Mouse (Mus musculus) C2C12 (cell line): ENCODE results near the gene Cd69. TPM values are rescaled to one million over a fixed set of nuclear protein-coding genes. Genes with fewer than 3 reads are reported as not detected.

Source experiments
- H3K27me3 ChIP-seq: one replicate; pipeline ENCODE4 v1.6.1; 2011; ENCODE audit not compliant: control insufficient read depth, insufficient read depth, insufficient read length
- H3K36me3 ChIP-seq: one replicate; pipeline ENCODE4 v1.6.1; 2011; ENCODE audit not compliant: control insufficient read depth, insufficient read depth
- H3K4me3 ChIP-seq: one replicate; pipeline ENCODE4 v1.5.1; 2011; ENCODE audit warnings: mild to moderate bottlenecking, control low read depth; ENCODE audit not compliant: poor library complexity, insufficient read depth, severe bottlenecking
- H3K79me2 ChIP-seq: one replicate; pipeline ENCODE4 v1.6.1; 2011; ENCODE audit not compliant: control insufficient read depth, insufficient read depth
- H3K79me3 ChIP-seq: one replicate; pipeline ENCODE4 v1.6.1; 2011; ENCODE audit warnings: low read depth, control low read depth
- H3ac ChIP-seq: one replicate; pipeline ENCODE3; 2011; ENCODE audit warnings: low read depth; ENCODE audit not compliant: control insufficient read depth, insufficient read length
- CEBPB ChIP-seq: IDR thresholded peaks from one replicate; pipeline ENCODE4 v1.6.1; 2011; ENCODE audit warnings: low read depth, mild to moderate bottlenecking, control low read depth, moderate library complexity
- CTCF ChIP-seq: IDR thresholded peaks from one replicate; pipeline ENCODE4 v1.5.1; 2011; ENCODE audit not compliant: control insufficient read depth, insufficient read depth, insufficient read length
- FOSL1 ChIP-seq: IDR thresholded peaks from one replicate; pipeline ENCODE4 v1.8.0; 2011; ENCODE audit warnings: mild to moderate bottlenecking, low read length; ENCODE audit not compliant: poor library complexity, insufficient read depth, severe bottlenecking
- MAX ChIP-seq: IDR thresholded peaks from one replicate; pipeline ENCODE4 v1.6.1; 2011; ENCODE audit warnings: mild to moderate bottlenecking, control low read depth
- MYOD1 ChIP-seq: IDR thresholded peaks from one replicate; pipeline ENCODE4 v1.6.1; 2011; ENCODE audit warnings: low read depth; ENCODE audit not compliant: control insufficient read depth, insufficient read length
- MYOG ChIP-seq: IDR thresholded peaks from one replicate; pipeline ENCODE4 v1.6.1; 2011; ENCODE audit not compliant: control insufficient read depth, insufficient read length; ENCODE audit errors: extremely low read depth
- USF1 ChIP-seq: IDR thresholded peaks from one replicate; pipeline ENCODE4 v1.6.1; 2011; ENCODE audit warnings: low read depth, mild to moderate bottlenecking, control low read depth, moderate library complexity
- polyA plus RNA-seq: library from polyadenylated mRNA; unstranded; fragments of >200 nt; fragmentation: generic; extraction: Trizol; gene quantifications from one replicate; pipeline ENCODE4 v1.2.1, GENCODE M21; 2012; ENCODE audit warnings: missing spikeins

Cd69 gene
- polyA plus RNA-seq, 1 experiment: not detected

DNA sequence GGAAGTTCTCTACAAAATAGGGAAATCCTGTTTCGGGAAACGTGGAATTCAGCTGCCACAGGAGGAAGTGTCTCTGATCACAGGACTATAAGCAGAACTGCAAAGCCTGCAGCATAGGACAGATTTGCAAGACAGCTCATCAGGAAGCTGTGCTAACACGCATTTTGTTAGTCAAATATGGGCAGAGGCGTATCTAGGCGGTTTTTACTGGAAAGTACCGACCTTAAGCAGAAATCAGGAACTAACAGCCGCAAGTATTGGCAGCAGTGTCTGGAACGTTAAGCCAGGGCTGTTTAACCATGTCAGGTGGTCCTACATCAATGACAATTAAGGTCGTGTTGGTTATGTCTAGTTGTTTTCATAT lies 42.4 kb downstream of the Cd69 start:
- TF ChIP-seq CEBPB: no peak
- peak; percentile 46 for TF ChIP-seq MYOD1
- TF ChIP-seq MAX: no peak
- TF ChIP-seq MYOG: no peak
- Histone ChIP-seq H3K79me3 (no peaks in the 10 kb centered on the region), H3K36me3 (no peaks in the 10 kb centered on the region), H3ac (no peak overlapping the region), H3K27me3 (no peaks in the 10 kb centered on the region), H3K4me3 (no peak overlapping the region), H3K79me2 (no peaks in the 10 kb centered on the region)

- Histone ChIP-seq H3K4me3 (no peak overlapping the region), H3K27me3 (no peaks in the 10 kb centered on the region), H3K36me3 (no peaks in the 10 kb centered on the region), H3K79me2 (no peaks in the 10 kb centered on the region), H3ac (no peak overlapping the region), H3K79me3 (no peaks in the 10 kb centered on the region)
- TF ChIP-seq MYOG (no peak), MAX (peak; percentile 74)
These were observed 43.0 kb downstream of the Cd69 start for GRCm38 (mm10) chr6:129232005-129232841.

GRCm38 (mm10) chr6:129229774-129230578 lies 45.3 kb downstream of the Cd69 start:
- H3ac ChIP-seq: no peak overlapping the region
- H3K36me3 ChIP-seq: no peaks in the 10 kb centered on the region
- H3K4me3 ChIP-seq: no peak overlapping the region
- H3K79me3 ChIP-seq: no peaks in the 10 kb centered on the region
- H3K27me3 ChIP-seq: no peaks in the 10 kb centered on the region
- TF ChIP-seq CEBPB (no peak), USF1 (no peak), MYOG (no peak), MAX (no peak), MYOD1 (no peak), CTCF (no peak), FOSL1 (no peak)
- no peaks in the 10 kb centered on the region for H3K79me2 ChIP-seq

DNA sequence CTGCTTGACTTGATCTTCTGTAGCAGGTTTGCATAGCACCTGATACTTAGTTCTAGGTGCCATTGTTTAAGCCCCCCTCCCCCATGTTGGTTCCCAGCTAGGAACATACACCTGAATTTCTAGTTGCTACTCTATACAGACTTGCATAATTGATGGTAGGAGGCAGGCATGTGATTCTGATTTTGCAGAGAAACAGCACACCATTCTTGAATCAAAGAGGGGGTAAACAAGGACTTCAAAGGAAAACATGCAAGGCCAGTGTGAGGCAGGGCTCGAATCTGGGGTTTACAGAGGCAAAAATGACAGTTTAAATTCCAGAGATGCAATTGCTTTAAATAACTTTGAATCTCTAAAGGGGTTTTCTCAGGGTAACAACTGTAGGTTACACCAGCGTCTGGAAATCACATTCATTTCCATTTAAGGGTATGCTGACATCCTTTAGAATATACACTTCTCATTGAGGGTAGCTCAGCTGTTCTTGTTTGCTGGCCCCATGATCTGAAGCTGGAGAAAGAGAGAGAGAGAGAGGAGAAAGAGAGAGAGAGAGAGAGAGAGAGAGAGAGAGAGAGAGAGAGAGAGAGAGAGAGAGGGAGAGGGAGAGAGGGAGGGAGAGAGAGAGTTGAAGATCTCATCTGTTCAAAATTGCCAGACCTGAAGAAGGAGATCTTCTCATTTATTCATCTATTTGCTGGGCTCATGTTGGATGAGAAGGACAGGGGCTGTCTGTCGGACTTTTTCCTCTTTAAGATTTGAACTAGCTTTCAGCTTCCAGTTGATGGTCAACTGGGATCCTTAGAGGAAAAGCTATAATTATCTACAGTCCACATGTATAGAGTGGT lies 46.1 kb downstream of the Cd69 start:
- TF ChIP-seq MAX: no peak
- TF ChIP-seq MYOD1: no peak
- no peak for TF ChIP-seq FOSL1
- no peak for TF ChIP-seq CTCF
- no peaks in the 10 kb centered on the region for H3K36me3 ChIP-seq
- no peaks in the 10 kb centered on the region for H3K27me3 ChIP-seq
- H3ac ChIP-seq: no peak overlapping the region
- H3K4me3 ChIP-seq: no peak overlapping the region
- H3K79me3 ChIP-seq: no peaks in the 10 kb centered on the region
- H3K79me2 ChIP-seq: no peaks in the 10 kb centered on the region

DNA sequence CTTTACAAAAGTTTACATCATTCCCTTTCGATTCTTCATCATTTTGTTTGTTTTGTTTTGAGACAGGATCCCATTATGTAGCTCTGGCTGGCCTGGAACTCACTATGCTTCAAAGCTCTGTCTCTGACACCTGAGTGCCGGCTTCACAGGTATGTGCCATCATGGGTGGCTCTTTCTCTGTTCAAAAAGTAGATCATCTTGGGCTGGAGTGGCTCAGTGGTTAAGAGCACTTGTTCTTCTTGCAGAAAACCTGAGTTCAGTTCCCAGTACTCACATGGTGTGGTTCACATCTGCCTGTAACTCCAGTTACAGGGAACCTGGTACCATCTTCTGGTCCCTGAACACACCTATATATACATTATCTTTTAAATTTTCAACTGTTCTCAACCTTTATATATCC lies 50.2 kb downstream of the Cd69 start:
- H3K4me3 ChIP-seq: no peak overlapping the region
- H3ac ChIP-seq: no peak overlapping the region
- TF ChIP-seq USF1: no peak
- TF ChIP-seq FOSL1: no peak
- TF ChIP-seq MAX: no peak
- no peak for TF ChIP-seq CEBPB
- no peak for TF ChIP-seq MYOD1
- no peak for TF ChIP-seq CTCF
- TF ChIP-seq MYOG: no peak
- H3K36me3 ChIP-seq: no peaks in the 10 kb centered on the region
- no peaks in the 10 kb centered on the region for H3K27me3 ChIP-seq
- H3K79me2 ChIP-seq: no peaks in the 10 kb centered on the region
- H3K79me3 ChIP-seq: no peaks in the 10 kb centered on the region
